Mouse (Mus musculus) cerebellum, adult 8-10 months (tissue): ENCODE results near the gene Klhl29.

Source experiments
- DNase-seq: peaks from one replicate; pipeline ENCODE4 v3.0.0; 2022

Klhl29 gene

GRCm38 (mm10) chr12:5375616-5376461 is at the start of gene Klhl29:
Gene Klhl29, minus strand, starts transcription at chr12:5375682.
- DNase-seq = peak; percentile 89

DNA sequence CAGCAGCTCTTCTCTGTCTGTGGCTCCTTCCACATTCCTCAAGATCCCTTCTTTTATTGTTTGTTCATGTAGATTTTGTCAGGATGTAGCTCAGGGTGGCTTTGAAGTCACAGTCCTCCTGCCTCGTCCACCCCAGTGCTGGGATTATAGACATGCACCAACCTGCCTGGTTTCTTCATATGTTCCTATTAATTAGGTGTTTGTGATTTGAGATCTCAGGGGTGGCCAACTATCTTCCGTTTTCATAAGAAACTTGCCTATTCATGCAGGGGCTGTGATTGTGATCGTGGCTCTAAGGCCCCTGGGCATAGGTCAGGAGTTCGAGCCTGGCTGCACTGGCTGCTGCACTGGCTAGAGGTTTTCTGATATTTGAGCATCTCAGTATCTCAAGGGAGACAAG is 49.8 kb upstream of the Klhl29 start:
- no peak for DNase-seq

GRCm38 (mm10) chr12:5415806-5416205 is 40.3 kb upstream of the Klhl29 start:
- DNase-seq = no peak

- DNase-seq = no peak
Measured at GRCm38 (mm10) chr12:5413976-5414375, 38.5 kb upstream of the Klhl29 start.

GRCm38 (mm10) chr12:5411761-5412537 is 36.5 kb upstream of the Klhl29 start:
- no peak for DNase-seq

DNA sequence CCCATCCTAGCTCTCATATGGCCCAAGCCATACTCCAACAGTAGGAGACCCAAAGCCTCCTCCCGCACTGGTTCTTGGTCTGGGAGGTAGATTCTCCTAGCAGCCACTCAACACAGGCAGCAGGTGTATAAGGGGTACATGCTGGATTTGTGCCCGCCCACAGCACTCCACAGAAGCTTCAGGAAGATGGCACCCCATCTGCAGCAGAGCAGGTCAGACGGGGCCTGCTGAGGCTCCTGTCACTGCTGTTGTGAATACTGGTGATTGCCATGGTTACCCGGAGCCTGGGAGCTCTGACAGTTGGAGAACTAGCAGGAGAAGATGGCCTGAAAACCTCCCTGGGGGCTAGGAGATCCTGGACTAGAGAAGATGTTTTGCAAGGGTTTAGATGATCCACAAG is 35.9 kb upstream of the Klhl29 start:
- no peak for DNase-seq

DNA sequence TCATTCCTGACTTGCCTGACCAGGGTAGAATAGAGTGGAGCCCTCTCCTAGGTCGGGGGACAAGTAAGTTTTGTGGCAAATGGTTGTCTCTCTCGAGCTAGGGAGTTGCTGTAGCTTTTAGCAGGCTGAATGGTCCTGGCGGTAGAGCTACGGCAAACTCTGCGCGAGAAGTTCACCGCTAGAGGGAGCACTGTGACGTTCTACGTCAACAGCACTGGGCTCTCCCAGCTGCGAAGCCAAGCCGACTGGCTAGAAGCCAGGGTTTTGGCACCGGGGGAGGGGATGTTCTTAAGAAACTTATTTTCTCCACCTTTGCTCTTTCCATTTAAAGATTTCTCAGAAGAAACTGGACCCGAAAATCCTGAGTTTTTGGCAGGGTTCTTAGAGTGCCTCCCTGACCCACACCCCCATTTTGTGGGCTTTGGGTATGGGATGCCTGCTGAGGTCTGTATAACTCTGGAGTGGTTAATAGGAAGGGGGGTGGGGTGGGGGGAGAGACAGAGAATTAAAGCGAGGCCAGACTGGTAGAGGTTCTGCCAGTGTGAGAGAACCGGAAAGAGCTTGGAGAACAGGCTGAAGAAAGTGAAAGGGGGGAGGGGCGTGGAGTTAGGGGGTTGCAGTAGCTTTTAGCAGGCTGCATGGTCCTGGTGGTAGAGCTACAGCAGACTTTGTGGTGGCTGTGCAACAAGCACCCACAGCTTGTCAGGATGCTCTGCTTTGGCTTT is 35.1 kb upstream of the Klhl29 start:
- DNase-seq = peak; percentile 79

DNA sequence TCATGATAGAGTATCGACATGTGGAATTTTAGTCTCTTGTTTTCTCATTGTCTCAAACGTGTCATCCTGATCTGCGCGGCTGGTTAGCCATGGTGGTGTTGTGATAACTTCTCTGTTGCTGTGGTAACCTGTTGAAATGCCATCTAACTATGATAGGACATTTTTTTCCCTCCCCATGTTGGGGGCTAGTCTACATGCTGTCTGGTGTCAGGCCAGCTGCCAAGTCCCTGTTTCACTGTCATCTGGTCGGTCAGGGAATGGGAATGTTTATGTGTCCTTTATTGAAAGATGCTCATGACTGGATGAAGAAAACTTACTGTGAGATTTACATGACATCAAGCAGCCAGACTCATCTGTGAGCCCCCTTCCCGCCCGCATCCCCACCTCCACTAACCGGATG is 31.7 kb upstream of the Klhl29 start:
- DNase-seq = no peak

DNA sequence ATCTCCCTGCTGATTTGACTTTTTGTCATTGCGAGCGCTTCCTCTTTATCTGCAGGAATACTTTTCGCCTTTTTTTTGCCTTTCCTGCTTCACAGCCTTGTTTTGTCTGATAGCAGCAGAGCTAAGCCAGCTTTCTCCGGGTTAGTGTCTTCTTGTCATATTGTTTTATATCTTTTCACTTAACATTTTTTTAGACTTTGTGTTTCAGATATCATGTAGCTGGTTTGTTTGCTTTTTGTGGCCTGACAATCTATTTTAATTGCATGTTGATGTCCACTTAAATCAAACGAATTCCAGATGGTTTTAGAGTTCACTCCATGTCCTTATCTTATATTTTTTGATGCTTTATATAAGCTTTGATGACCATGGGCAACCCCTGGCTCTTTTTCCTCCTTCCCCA is 21.9 kb upstream of the Klhl29 start:
- DNase-seq = no peak

GRCm38 (mm10) chr12:5395188-5395587 is 19.7 kb upstream of the Klhl29 start:
- DNase-seq = no peak

DNA sequence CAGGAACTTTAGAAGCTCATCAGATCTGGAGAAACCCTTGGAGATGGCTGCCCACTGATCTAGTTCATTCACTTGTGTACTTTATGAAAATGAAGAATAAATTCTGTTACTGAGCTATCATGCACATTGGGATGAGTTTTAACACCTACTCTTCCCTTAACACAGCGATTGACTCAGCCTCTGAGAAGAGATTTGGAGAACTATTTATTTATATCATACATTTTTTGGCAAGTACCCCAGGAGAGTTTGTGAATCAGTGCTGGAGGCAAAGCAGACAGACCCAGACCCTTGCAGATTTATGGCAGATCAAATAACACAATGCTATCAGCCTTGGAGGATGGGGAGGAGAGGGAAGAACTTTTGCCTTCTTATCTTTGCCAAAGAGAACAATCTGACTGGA is 11.6 kb upstream of the Klhl29 start:
- DNase-seq = no peak

GRCm38 (mm10) chr12:5386688-5387087 is 11.2 kb upstream of the Klhl29 start:
- DNase-seq = no peak

DNA sequence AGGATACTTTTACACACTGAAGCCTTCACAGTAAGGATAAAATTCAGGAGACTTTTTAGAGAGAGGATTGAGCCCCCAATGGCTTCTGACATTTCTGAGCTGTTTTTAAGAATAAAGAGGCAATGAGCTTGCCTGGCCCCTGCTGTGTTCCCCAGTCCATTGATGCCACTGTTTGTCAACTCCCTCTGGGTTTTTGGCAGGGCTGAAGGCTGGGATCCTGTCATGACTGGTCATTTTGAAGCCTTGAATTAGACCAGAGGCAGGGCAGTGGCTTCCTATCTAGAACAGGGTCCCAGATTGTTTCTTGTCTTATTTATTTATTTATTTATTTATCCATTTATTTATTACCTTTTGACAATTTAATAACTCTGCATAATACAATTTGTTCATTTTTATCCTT is 6.2 kb upstream of the Klhl29 start:
- no peak for DNase-seq

GRCm38 (mm10) chr12:5374684-5375615 is 532 bp downstream of the Klhl29 start:
- DNase-seq = no peak

GRCm38 (mm10) chr12:5374196-5374683 is 1.2 kb downstream of the Klhl29 start:
- DNase-seq = peak; percentile 54

- peak; percentile 39 for DNase-seq
Measured at GRCm38 (mm10) chr12:5373641-5374195, 1.8 kb downstream of the Klhl29 start.

DNA sequence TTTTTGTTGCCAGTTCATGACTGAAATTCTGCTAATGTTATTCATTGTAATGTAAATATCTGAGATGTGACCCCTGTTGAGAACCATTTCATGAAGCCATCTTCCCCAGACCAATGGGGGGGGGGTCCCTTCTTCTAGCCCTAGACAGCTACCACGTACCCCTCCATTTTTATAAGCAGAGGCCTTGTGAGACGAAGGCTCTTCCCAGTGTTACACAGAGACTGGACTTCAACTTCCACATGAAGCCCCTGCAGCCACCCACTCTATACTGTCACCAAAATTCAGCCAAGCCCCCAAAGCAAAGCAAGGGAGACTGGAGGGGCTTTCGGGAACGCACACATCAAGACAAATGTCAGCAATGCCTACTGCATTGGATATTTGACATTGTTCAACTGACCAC is 6.1 kb downstream of the Klhl29 start:
- no peak for DNase-seq

GRCm38 (mm10) chr12:5364836-5365235 is 10.6 kb downstream of the Klhl29 start:
- no peak for DNase-seq

- no peak for DNase-seq
Measured at GRCm38 (mm10) chr12:5363961-5364634, 11.4 kb downstream of the Klhl29 start.

DNA sequence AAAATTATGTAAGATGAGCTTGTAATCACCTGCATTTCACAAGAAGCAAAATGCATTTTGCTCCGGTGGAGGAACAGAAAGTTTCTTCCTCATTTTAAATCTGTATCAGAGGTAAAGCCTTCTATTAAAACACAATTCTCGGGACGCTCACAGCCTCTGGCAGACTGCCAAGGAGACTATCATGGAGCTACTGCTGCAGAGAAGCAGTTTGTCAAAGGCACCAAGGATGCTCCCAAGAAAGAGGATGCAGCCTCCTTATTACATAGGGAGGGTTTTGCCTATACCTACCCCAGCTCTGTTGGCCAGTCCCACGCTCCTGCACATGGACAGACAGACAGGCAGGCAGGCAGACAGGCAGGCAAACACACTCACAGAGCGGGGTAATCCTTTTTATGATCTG is 16.4 kb downstream of the Klhl29 start:
- peak; percentile 33 for DNase-seq

- no peak for DNase-seq
Measured at GRCm38 (mm10) chr12:5358497-5358896, 17.0 kb downstream of the Klhl29 start.
